Mouse (Mus musculus): Measurements from ENCODE around the gene Micall1.

The Micall1 gene

GRCm38 (mm10) chr15:79108421-79109320, at the start of gene Micall1:
Gene Micall1, plus strand, starts transcription at chr15:79108898.
- DNase-seq (ENCODE audit: extremely low spot score) = peak; percentile 68

GRCm38 (mm10) chr15:79060887-79061565, 47.7 kb upstream of the Micall1 start:
- DNase-seq (ENCODE audit: extremely low spot score) = no peak

GRCm38 (mm10) chr15:79062376-79063159, 46.1 kb upstream of the Micall1 start, which contains the start of gene Ankrd54:
Gene Ankrd54, minus strand, starts transcription at chr15:79062893.
- peak; percentile 95 for DNase-seq (ENCODE audit: extremely low spot score)

- no peak for DNase-seq (ENCODE audit: extremely low spot score)
Observed at GRCm38 (mm10) chr15:79063160-79063740, 45.4 kb upstream of the Micall1 start.

- DNase-seq (ENCODE audit: extremely low spot score) = no peak
Observed at GRCm38 (mm10) chr15:79065086-79065770, 43.5 kb upstream of the Micall1 start.

- no peak for DNase-seq (ENCODE audit: extremely low spot score)
Observed at GRCm38 (mm10) chr15:79066276-79066675, 42.4 kb upstream of the Micall1 start.

- no peak for DNase-seq (ENCODE audit: extremely low spot score)
Observed at GRCm38 (mm10) chr15:79067631-79068030, 41.1 kb upstream of the Micall1 start.

- no peak for DNase-seq (ENCODE audit: extremely low spot score)
Observed at GRCm38 (mm10) chr15:79068416-79068815, 40.3 kb upstream of the Micall1 start.

GRCm38 (mm10) chr15:79071117-79072039, 37.3 kb upstream of the Micall1 start:
- peak; percentile 38 for DNase-seq (ENCODE audit: extremely low spot score)

GRCm38 (mm10) chr15:79073752-79074151, 34.9 kb upstream of the Micall1 start:
- no peak for DNase-seq (ENCODE audit: extremely low spot score)

GRCm38 (mm10) chr15:79074446-79074845, 34.3 kb upstream of the Micall1 start:
- no peak for DNase-seq (ENCODE audit: extremely low spot score)

GRCm38 (mm10) chr15:79074913-79075532, 33.7 kb upstream of the Micall1 start, which contains the start of gene Eif3l:
Gene Eif3l, plus strand, starts transcription at chr15:79075179.
- DNase-seq (ENCODE audit: extremely low spot score) = peak; percentile 90

GRCm38 (mm10) chr15:79075658-79076365, 32.9 kb upstream of the Micall1 start:
- no peak for DNase-seq (ENCODE audit: extremely low spot score)

- DNase-seq (ENCODE audit: extremely low spot score) = no peak
Observed at GRCm38 (mm10) chr15:79079567-79079966, 29.1 kb upstream of the Micall1 start.

GRCm38 (mm10) chr15:79092284-79092683, 16.4 kb upstream of the Micall1 start:
- DNase-seq (ENCODE audit: extremely low spot score) = no peak

GRCm38 (mm10) chr15:79093083-79093839, 15.4 kb upstream of the Micall1 start:
- no peak for DNase-seq (ENCODE audit: extremely low spot score)

- DNase-seq (ENCODE audit: extremely low spot score) = no peak
Observed at GRCm38 (mm10) chr15:79095483-79095882, 13.2 kb upstream of the Micall1 start.

- no peak for DNase-seq (ENCODE audit: extremely low spot score)
Observed at GRCm38 (mm10) chr15:79096556-79096955, 12.1 kb upstream of the Micall1 start.
